Mouse (Mus musculus) hindbrain, embryonic 12.5 days (tissue): ENCODE results near the gene Kera. TPM values are rescaled to one million over a fixed set of nuclear protein-coding genes. Genes with fewer than 3 reads are reported as not detected.

Experiments
- ATAC-seq: fragments of 200-750 bp; cut with Nextera tagmentation; 2 replicates; pipeline ENCODE4 v1.8.0; 2017; ENCODE audit warnings: moderate TSS enrichment; ENCODE audit not compliant: low FRiP score
- H3K27ac ChIP-seq: fragments of 300-500 bp; sonication (generic); 2 replicates; pipeline ENCODE4 v1.5.1; 2016; ENCODE audit warnings: mild to moderate bottlenecking
- H3K27me3 ChIP-seq: fragments of 300-500 bp; sonication (generic); 2 replicates; pipeline ENCODE4 v1.6.1; 2016; ENCODE audit warnings: mild to moderate bottlenecking
- H3K36me3 ChIP-seq: fragments of 300-500 bp; sonication (generic); 2 replicates; pipeline ENCODE4 v1.6.1; 2016; ENCODE audit warnings: mild to moderate bottlenecking
- H3K4me1 ChIP-seq: fragments of 300-500 bp; sonication (generic); 2 replicates; pipeline ENCODE4 v1.6.1; 2016
- H3K4me2 ChIP-seq: fragments of 300-500 bp; sonication (generic); replicated peaks from 2 replicates; pipeline ENCODE4 v1.6.1; 2016; ENCODE audit warnings: mild to moderate bottlenecking
- H3K4me3 ChIP-seq: fragments of 300-500 bp; sonication (generic); 2 replicates; pipeline ENCODE4 v1.5.1; 2016; ENCODE audit warnings: mild to moderate bottlenecking
- H3K9ac ChIP-seq: fragments of 300-500 bp; sonication (generic); 2 replicates; pipeline ENCODE4 v1.6.1; 2016; ENCODE audit warnings: mild to moderate bottlenecking, moderate library complexity
- H3K9me3 ChIP-seq: fragments of 300-500 bp; sonication (generic); replicated peaks from 2 replicates; pipeline ENCODE4 v1.6.1; 2016; ENCODE audit warnings: mild to moderate bottlenecking
- WGBS: fragments of 180-500 bp; shearing (Covaris S2); methylation state at CpG from one replicate; pipeline ENCODE4 v1.1.7; 2016; 5-methylcytosine and 5-hydroxymethylcytosine counted together
- polyA plus RNA-seq: library from polyadenylated mRNA; unstranded; fragments of >200 nt; fragmentation: Nextera tagmentation; extraction: Ambion mirVana; gene quantifications from 2 replicates; pipeline ENCODE4 v1.2.1, GENCODE M21; 2016

The Kera gene
- polyA plus RNA-seq, result 0.21 and 0.61 TPM in 2 replicates

- H3K9ac ChIP-seq, result no peak within 1 kb of the TSS
- H3K27ac ChIP-seq, result no peak within 1 kb of the TSS
- H3K9me3 ChIP-seq, result no peaks in the 10 kb centered on the region
- no peak within 1 kb of the TSS for H3K4me2 ChIP-seq
- H3K4me3 ChIP-seq, result no peak within 1 kb of the TSS
- no peak for ATAC-seq
- H3K4me1 ChIP-seq, result no peaks in the 10 kb centered on the region
- whole genome bisulfite sequencing, result 89% methylated on average over 2 of the region's 2 CpGs
- H3K36me3 ChIP-seq, result no peaks in the 10 kb centered on the region
- H3K27me3 ChIP-seq, result no peaks in the 10 kb centered on the region
Observed at GRCm38 (mm10) chr10:97606579-97606978, at the start of gene Kera. Gene Kera (plus strand): TSS chr10:97606879.

DNA sequence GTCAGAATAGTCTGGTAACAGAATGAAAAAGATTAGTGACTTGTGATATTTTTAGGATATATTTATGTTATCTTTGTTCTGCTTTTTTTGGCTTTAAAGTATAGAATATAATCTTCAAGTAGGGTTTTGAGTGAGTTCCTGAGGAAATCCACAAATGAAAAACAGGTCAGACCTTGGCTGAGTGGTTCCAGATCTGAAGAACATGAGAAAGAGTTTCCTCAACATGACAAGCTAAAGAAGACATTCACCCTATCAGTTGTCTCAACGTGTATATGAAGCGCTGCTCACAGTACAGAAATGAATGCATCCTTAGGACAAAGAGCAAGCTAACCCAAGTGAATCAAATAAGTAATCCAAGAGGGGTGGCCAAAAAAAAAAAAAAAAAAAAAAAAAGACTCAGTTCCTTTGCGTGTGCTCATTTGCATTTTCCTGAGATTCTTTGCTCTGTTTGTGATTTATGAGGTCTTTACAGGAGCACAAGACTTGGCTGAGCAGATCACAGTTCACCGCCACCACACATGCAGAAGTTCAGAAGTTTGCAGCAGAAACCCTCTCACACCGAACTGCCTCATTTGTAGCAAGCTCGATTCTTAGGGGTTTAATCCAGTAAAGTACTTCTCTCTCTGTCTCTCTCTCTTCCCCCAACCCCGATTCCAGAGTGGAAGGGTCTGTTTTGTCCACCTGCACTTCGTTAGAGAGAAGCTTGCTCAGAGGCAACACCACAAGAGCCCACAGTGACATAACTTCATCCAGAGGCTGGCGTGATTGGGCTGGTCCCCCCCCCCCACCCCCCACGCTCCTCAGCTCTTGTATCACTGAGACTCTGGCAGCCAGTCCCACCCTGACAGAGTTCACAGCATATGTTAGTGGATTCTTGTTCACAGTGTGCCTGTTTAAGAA, 41.5 kb upstream of the Kera start, which contains the start of gene Lum:
TSS of gene Lum (plus strand) at position 172 of the 900 bp plus-strand sequence.
- Histone ChIP-seq H3K36me3 (no peaks in the 10 kb centered on the region), H3K9ac (no peak within 1 kb of the TSS), H3K4me3 (no peak within 1 kb of the TSS), H3K4me1 (no peaks in the 10 kb centered on the region), H3K27ac (peak within 1 kb of the TSS; percentile 24; the same call in 1 of the 2 replicates), H3K4me2 (no peak within 1 kb of the TSS), H3K27me3 (no peaks in the 10 kb centered on the region), H3K9me3 (no peaks in the 10 kb centered on the region)
- 56% methylated on average over 10 of the region's 10 CpGs for WGBS
- no peak for ATAC-seq

DNA sequence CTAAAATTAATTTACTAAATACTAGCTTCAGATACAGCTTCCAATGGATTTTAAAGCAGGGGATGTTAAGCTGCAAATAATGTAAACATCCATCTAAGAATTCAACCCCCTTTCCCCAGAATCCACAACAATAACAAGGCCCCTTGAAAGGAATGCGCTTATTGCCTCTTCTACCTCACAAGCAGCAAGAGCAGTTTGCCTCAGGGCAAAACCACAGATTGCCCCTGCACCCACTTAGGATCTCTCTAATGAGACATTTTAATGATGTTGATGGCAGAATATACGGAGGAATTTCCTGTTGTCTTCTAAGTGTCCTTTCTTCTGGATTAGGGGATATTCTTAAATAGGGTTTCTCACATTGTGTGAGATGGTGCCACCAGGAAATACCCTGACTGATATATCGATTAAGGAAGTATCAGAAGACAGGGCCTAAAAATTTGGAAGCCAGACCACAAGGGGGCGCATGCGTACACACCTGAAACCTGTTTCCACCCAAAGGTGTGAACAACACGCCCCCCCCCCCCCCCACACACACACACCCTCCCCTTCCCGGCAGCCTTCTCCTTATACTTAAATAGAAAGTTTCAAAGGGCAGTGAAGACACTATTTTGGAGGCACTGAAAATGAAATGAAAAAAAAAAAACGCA, 39.1 kb upstream of the Kera start:
- Histone ChIP-seq H3K27me3 (no peaks in the 10 kb centered on the region), H3K27ac (no peak overlapping the region), H3K4me1 (no peaks in the 10 kb centered on the region), H3K9me3 (no peaks in the 10 kb centered on the region), H3K4me3 (no peak overlapping the region), H3K36me3 (no peaks in the 10 kb centered on the region), H3K4me2 (no peak overlapping the region), H3K9ac (no peak overlapping the region)
- 65% methylated on average over 8 of the region's 8 CpGs for WGBS
- no peak for ATAC-seq

GRCm38 (mm10) chr10:97582543-97583231, 24.0 kb upstream of the Kera start:
- no peak for ATAC-seq
- H3K9me3 ChIP-seq, result no peaks in the 10 kb centered on the region
- no peak overlapping the region for H3K9ac ChIP-seq

DNA sequence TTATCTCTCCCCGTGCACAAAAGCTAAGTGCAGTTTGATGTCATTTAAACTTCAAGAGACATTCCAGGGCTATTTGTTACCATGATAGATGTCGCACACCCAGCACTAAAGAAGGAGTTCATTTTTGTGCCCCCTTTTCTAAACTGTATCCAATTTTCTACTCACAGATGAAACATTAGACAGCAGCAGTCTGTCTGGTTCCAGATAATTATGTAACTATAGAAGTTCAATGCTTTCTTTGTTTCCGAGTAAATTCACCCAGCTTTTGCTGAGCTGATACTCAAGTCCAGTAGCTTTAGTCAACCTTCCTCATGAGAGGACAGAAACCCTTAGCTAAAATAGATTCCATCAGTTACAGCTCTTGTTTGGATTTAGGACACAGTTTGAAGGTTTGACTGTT, 22.5 kb upstream of the Kera start:
- Histone ChIP-seq H3K9me3 (no peaks in the 10 kb centered on the region), H3K36me3 (no peaks in the 10 kb centered on the region), H3K9ac (no peak overlapping the region), H3K27ac (no peak overlapping the region), H3K4me2 (no peak overlapping the region), H3K4me3 (no peak overlapping the region), H3K4me1 (no peaks in the 10 kb centered on the region), H3K27me3 (no peaks in the 10 kb centered on the region)
- WGBS, result 49% methylated on average over 3 of the region's 3 CpGs
- no peak for ATAC-seq

More at GRCm38 (mm10) chr10:97582543-97583231, 24.0 kb upstream of the Kera start:
- Histone ChIP-seq H3K27ac (no peak overlapping the region), H3K4me1 (no peaks in the 10 kb centered on the region), H3K27me3 (no peaks in the 10 kb centered on the region), H3K36me3 (no peaks in the 10 kb centered on the region), H3K4me3 (no peak overlapping the region), H3K4me2 (no peak overlapping the region)
- WGBS, result 82% methylated on average over 4 of the region's 4 CpGs

DNA sequence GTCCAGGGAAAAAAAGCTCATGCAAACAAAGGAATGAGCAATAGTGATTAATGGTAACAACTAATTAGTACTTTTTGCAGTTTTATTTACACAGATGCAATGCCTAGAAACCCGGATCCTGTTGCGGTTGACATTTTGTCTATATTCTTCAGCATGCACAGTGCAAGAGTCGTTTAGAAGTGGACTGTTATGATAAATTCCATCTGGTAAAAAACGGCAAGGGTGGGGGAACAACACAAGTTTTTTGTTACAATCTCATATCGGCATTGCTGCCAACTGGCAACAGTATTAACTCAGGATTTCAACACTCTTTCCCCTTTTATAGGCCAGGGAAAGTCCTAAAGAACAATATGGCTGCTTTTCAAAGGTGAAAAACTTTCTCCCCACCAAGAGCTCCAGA, 19.5 kb upstream of the Kera start:
- H3K4me1 ChIP-seq, result no peaks in the 10 kb centered on the region
- 81% methylated on average over 5 of the region's 5 CpGs for WGBS
- H3K4me3 ChIP-seq, result no peak overlapping the region
- H3K36me3 ChIP-seq, result no peaks in the 10 kb centered on the region
- no peak overlapping the region for H3K27ac ChIP-seq
- no peaks in the 10 kb centered on the region for H3K27me3 ChIP-seq
- ATAC-seq, result no peak
- no peaks in the 10 kb centered on the region for H3K9me3 ChIP-seq
- no peak overlapping the region for H3K4me2 ChIP-seq
- no peak overlapping the region for H3K9ac ChIP-seq

GRCm38 (mm10) chr10:97589574-97589973, 17.1 kb upstream of the Kera start:
- H3K27ac ChIP-seq, result no peak overlapping the region
- 78% methylated on average over 6 of the region's 6 CpGs for WGBS
- H3K36me3 ChIP-seq, result no peaks in the 10 kb centered on the region
- H3K4me3 ChIP-seq, result no peak overlapping the region
- H3K9ac ChIP-seq, result no peak overlapping the region
- no peaks in the 10 kb centered on the region for H3K27me3 ChIP-seq
- H3K4me1 ChIP-seq, result no peaks in the 10 kb centered on the region
- no peak overlapping the region for H3K4me2 ChIP-seq
- ATAC-seq, result no peak
- H3K9me3 ChIP-seq, result no peaks in the 10 kb centered on the region

DNA sequence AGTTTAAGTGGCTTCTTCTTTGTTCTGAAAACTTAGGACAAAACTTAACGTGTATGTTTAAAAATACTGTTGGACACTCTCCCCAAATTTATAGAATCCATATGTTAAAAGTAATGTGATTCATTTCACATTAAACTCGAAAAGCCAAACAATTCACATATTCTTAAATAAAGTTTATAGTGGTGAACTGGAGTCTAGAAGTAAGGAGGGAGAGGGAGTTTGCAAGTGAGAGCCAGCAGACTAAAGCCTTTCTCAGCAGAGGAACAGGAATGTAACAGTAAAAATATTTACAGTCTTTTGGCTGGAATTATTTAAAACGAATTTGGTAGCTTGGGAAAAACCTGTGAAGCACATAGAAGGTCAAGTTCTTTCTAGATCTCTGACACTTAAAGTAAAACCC, 15.6 kb upstream of the Kera start:
- no peak for ATAC-seq
- no peaks in the 10 kb centered on the region for H3K36me3 ChIP-seq
- H3K27me3 ChIP-seq, result no peaks in the 10 kb centered on the region
- no peak overlapping the region for H3K9ac ChIP-seq
- no peak overlapping the region for H3K4me3 ChIP-seq
- H3K9me3 ChIP-seq, result no peaks in the 10 kb centered on the region
- no peaks in the 10 kb centered on the region for H3K4me1 ChIP-seq
- WGBS, result 62% methylated on average over 3 of the region's 3 CpGs
- no peak overlapping the region for H3K4me2 ChIP-seq
- H3K27ac ChIP-seq, result no peak overlapping the region

DNA sequence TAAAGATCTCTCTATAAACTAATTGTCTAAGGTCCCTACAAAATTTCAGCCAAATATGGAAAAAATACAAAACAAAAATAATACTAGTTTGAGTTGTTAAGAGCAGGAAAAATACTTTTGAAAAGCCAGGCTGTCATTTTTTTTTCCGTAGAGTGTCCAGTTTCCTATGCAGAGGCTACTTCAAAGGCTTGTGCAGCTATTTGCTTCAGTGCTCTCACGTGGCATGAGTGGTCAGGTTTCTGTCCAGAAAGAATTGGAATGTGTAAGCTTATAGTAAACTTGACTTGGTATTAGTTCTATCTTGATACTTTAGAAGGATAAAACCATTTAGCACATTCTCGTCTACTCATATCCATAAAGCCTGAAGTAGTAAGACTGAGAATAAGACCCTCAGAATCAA, 15.0 kb upstream of the Kera start:
- Histone ChIP-seq H3K9me3 (no peaks in the 10 kb centered on the region), H3K4me2 (no peak overlapping the region), H3K36me3 (no peaks in the 10 kb centered on the region), H3K9ac (no peak overlapping the region), H3K27me3 (no peaks in the 10 kb centered on the region), H3K4me1 (no peaks in the 10 kb centered on the region), H3K4me3 (no peak overlapping the region), H3K27ac (no peak overlapping the region)
- WGBS, result 68% methylated on average over 3 of the region's 3 CpGs
- no peak for ATAC-seq

- WGBS, result 73% methylated on average over 1 of the region's 1 CpGs
- no peaks in the 10 kb centered on the region for H3K27me3 ChIP-seq
Observed at GRCm38 (mm10) chr10:97595680-97596079, 11.0 kb upstream of the Kera start.

GRCm38 (mm10) chr10:97601744-97602143, 4.9 kb upstream of the Kera start:
- Histone ChIP-seq H3K27ac (no peak overlapping the region), H3K4me1 (no peaks in the 10 kb centered on the region), H3K9me3 (no peaks in the 10 kb centered on the region), H3K4me3 (no peak overlapping the region), H3K9ac (no peak overlapping the region), H3K4me2 (no peak overlapping the region), H3K36me3 (no peaks in the 10 kb centered on the region), H3K27me3 (no peaks in the 10 kb centered on the region)
- 76% methylated on average over 4 of the region's 4 CpGs for whole genome bisulfite sequencing
- no peak for ATAC-seq

More at GRCm38 (mm10) chr10:97595680-97596079, 11.0 kb upstream of the Kera start:
- H3K9me3 ChIP-seq, result no peaks in the 10 kb centered on the region
- H3K4me3 ChIP-seq, result no peak overlapping the region
- no peak overlapping the region for H3K4me2 ChIP-seq
- H3K36me3 ChIP-seq, result no peaks in the 10 kb centered on the region
- H3K27ac ChIP-seq, result no peak overlapping the region
- no peak overlapping the region for H3K9ac ChIP-seq
- ATAC-seq, result no peak
- no peaks in the 10 kb centered on the region for H3K4me1 ChIP-seq

GRCm38 (mm10) chr10:97603256-97603655, 3.4 kb upstream of the Kera start:
- no peak for ATAC-seq
- H3K4me1 ChIP-seq, result no peaks in the 10 kb centered on the region
- H3K9ac ChIP-seq, result no peak overlapping the region
- no peak overlapping the region for H3K4me2 ChIP-seq
- H3K27me3 ChIP-seq, result no peaks in the 10 kb centered on the region
- no peaks in the 10 kb centered on the region for H3K9me3 ChIP-seq
- no peak overlapping the region for H3K27ac ChIP-seq
- no peak overlapping the region for H3K4me3 ChIP-seq
- H3K36me3 ChIP-seq, result no peaks in the 10 kb centered on the region
